Mouse (Mus musculus) kidney, adult 2 months (tissue): ENCODE data around the gene Cdc20b.

ENCODE experiments used
- CTCF ChIP-seq: fragments of 200-500 bp; conservative IDR thresholded peaks from 2 replicates; pipeline ENCODE4 v1.5.1; 2011; ENCODE audit warnings: low read depth, mild to moderate bottlenecking, control low read depth, low read length, moderate library complexity, mixed read lengths; ENCODE audit not compliant: insufficient read depth, insufficient read length
- POLR2A ChIP-seq: fragments of 200-500 bp; IDR thresholded peaks from one replicate; pipeline ENCODE4 v1.6.1; 2011; ENCODE audit warnings: low read depth, low read length, control low read depth

DNA sequence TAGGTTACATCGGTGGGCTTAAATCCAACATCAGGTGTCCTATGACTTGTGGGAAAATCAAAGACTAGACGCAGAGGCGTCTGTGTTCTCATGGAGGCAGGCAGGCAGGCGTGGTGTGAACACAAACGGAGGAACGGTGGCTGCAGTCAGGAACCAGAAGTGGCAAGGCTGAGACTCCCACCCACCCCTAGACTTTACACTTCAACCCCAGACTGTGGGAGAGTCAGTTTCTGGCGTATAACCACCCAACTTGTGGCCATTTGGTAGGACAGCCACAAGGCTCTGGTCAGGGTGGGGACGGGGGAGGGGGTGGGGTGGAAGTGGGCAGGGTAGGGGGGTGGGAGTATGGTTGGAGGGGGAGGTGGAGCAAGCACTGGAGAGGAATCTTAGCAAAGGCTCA lies 55.6 kb downstream of the Cdc20b start:
- no peak for TF ChIP-seq CTCF
- no peak for TF ChIP-seq POLR2A
